Mouse (Mus musculus) embryonic fibroblast, embryonic 13.5 days (primary cell): ENCODE measurements around the gene Dennd5a.

Experiments
- CTCF ChIP-seq: IDR thresholded peaks from 2 replicates; pipeline ENCODE4 v1.5.1; 2011; ENCODE audit warnings: mild to moderate bottlenecking, control low read depth, low read length, moderate library complexity, borderline replicate concordance; ENCODE audit not compliant: insufficient read depth
- POLR2A ChIP-seq: IDR thresholded peaks from 2 replicates; pipeline ENCODE4 v1.6.1; 2011; ENCODE audit warnings: low read depth, mild to moderate bottlenecking, control low read depth, low read length, moderate library complexity

GRCm38 (mm10) chr7:109891786-109892185 lies 68.5 kb downstream of the Dennd5a start:
- TF ChIP-seq POLR2A: no peak
- TF ChIP-seq CTCF: no peak
